Mouse (Mus musculus): ENCODE results near the gene Mrps36. TPM values are rescaled to one million over a fixed set of nuclear protein-coding genes. Genes with fewer than 3 reads are reported as not detected.

The Mrps36 gene
- total RNA-seq, 2 experiments from 2014 or later = 51.1 to 56.0 TPM

- DNase-seq (ENCODE audit: low spot score in 2 of 2) = no peak
- TF ChIP-seq CTCF (conservative IDR thresholded peaks at IDR 0.05) = no peak
- Histone ChIP-seq H3K27ac (no peak overlapping the region), H3K4me3 (no peak overlapping the region)
Observed at GRCm38 (mm10) chr13:100728086-100728485, 16.4 kb downstream of the Mrps36 start.

GRCm38 (mm10) chr13:100725194-100725593 lies 19.3 kb downstream of the Mrps36 start:
- no peak overlapping the region for H3K27ac ChIP-seq
- no peak for DNase-seq (ENCODE audit: low spot score in 2 of 2)
- H3K4me3 ChIP-seq = no peak overlapping the region
- no peak for TF ChIP-seq CTCF (conservative IDR thresholded peaks at IDR 0.05)

GRCm38 (mm10) chr13:100724051-100724754 lies 20.3 kb downstream of the Mrps36 start:
- Histone ChIP-seq H3K27ac (no peak overlapping the region), H3K4me3 (no peak overlapping the region)
- no peak for TF ChIP-seq CTCF (conservative IDR thresholded peaks at IDR 0.05)
- DNase-seq (ENCODE audit: low spot score in 2 of 2) = no peak

GRCm38 (mm10) chr13:100721656-100722055 lies 22.8 kb downstream of the Mrps36 start:
- Histone ChIP-seq H3K27ac (no peak overlapping the region), H3K4me3 (no peak overlapping the region)
- no peak for DNase-seq (ENCODE audit: low spot score in 2 of 2)
- TF ChIP-seq CTCF (conservative IDR thresholded peaks at IDR 0.05) = no peak

- no peak for TF ChIP-seq CTCF (conservative IDR thresholded peaks at IDR 0.05)
- no peak overlapping the region for H3K27ac ChIP-seq
- DNase-seq (ENCODE audit: low spot score in 2 of 2) = no peak
- no peak overlapping the region for H3K4me3 ChIP-seq
Observed at GRCm38 (mm10) chr13:100715467-100715866, 29.0 kb downstream of the Mrps36 start.

GRCm38 (mm10) chr13:100706206-100706605 lies 38.3 kb downstream of the Mrps36 start:
- TF ChIP-seq CTCF (conservative IDR thresholded peaks at IDR 0.05) = no peak
- no peak for DNase-seq (ENCODE audit: low spot score in 2 of 2)
- Histone ChIP-seq H3K27ac (no peak overlapping the region), H3K4me3 (no peak overlapping the region)

- Histone ChIP-seq H3K4me3 (no peak overlapping the region), H3K27ac (no peak overlapping the region)
- no peak for DNase-seq (ENCODE audit: low spot score in 2 of 2)
- peak; percentile 46 for TF ChIP-seq CTCF (conservative IDR thresholded peaks at IDR 0.05)
Observed at GRCm38 (mm10) chr13:100703468-100703867, 41.0 kb downstream of the Mrps36 start.

GRCm38 (mm10) chr13:100698866-100699265 lies 45.6 kb downstream of the Mrps36 start:
- Histone ChIP-seq H3K27ac (no peak overlapping the region), H3K4me3 (no peak overlapping the region)
- TF ChIP-seq CTCF (conservative IDR thresholded peaks at IDR 0.05) = no peak
- DNase-seq (ENCODE audit: low spot score in 2 of 2) = no peak

GRCm38 (mm10) chr13:100697541-100697940 lies 46.9 kb downstream of the Mrps36 start:
- no peak for TF ChIP-seq CTCF (conservative IDR thresholded peaks at IDR 0.05)
- no peak overlapping the region for H3K27ac ChIP-seq
- no peak for DNase-seq (ENCODE audit: low spot score in 2 of 2)
- no peak overlapping the region for H3K4me3 ChIP-seq

GRCm38 (mm10) chr13:100687513-100687912 lies 56.9 kb downstream of the Mrps36 start:
- DNase-seq (ENCODE audit: low spot score in 2 of 2) = no peak
- no peak for TF ChIP-seq CTCF (conservative IDR thresholded peaks at IDR 0.05)
- Histone ChIP-seq H3K4me3 (no peak overlapping the region), H3K27ac (no peak overlapping the region)

Other genes starting within 250 kb of the Mrps36 start
- 10 to 100 TPM; 10.6 to 13.0 TPM for gene Ocln, start 191.9 kb downstream of the Mrps36 start, total RNA-seq (2021)
- gene Marveld2, start 127.7 kb downstream of the Mrps36 start, total RNA-seq (2021) = 1 to 10 TPM; 1.3 to 1.6 TPM
- gene Ak6, start 93.7 kb downstream of the Mrps36 start, total RNA-seq (2021) = 10 to 100 TPM; 90.7 to 91.6 TPM
- gene Rad17, start 93.6 kb downstream of the Mrps36 start, total RNA-seq (2021) = 10 to 100 TPM; 13.5 to 15.6 TPM
- gene Taf9, start 93.1 kb downstream of the Mrps36 start, total RNA-seq (2021) = 10 to 100 TPM; 14.4 to 20.7 TPM
- gene Ccdc125, start 74.9 kb downstream of the Mrps36 start, total RNA-seq (2021) = under 1 TPM; 0.20 to 0.23 TPM
- gene Cdk7, start 13.7 kb downstream of the Mrps36 start, total RNA-seq (2021) = 10 to 100 TPM; 40.2 to 40.4 TPM
- under 1 TPM in 1 of 2 experiments, not detected in 1; 0.38 TPM for gene Cenph, start 31.2 kb upstream of the Mrps36 start, total RNA-seq (2021)
- under 1 TPM; 0.29 to 0.90 TPM for gene Ccnb1, start 41.9 kb upstream of the Mrps36 start, total RNA-seq (2021)
- gene Slc30a5, start 88.8 kb upstream of the Mrps36 start, total RNA-seq (2021) = 10 to 100 TPM; 34.8 to 37.4 TPM

All from layer of hippocampus, adult 2 months (tissue).